Mouse (Mus musculus) frontal cortex, postnatal 10 days (tissue): ENCODE data around the gene 1700074P13Rik.
"Not testable (repeated sequence)": the region's sequence is repeated elsewhere in the genome, so short reads cannot be mapped to it uniquely, and the experiment has no call there.

Source experiments
- DNase-seq, 2 experiments: peaks; one replicate each; pipeline ENCODE4 v3.0.0; 2022; ENCODE audit warnings: low spot score in 2 of 2, mixed read lengths in 1 of 2

1700074P13Rik gene

GRCm38 (mm10) chr6:40940457-40940856, at the start of gene 1700074P13Rik:
1700074P13Rik (minus strand) TSS chr6:40940557.
- no peak for DNase-seq

GRCm38 (mm10) chr6:40964454-40964853, 24.1 kb upstream of the 1700074P13Rik start, which contains the start of gene 1810009J06Rik:
1810009J06Rik (plus strand) TSS chr6:40964754.
- DNase-seq = not testable (repeated sequence)

DNA sequence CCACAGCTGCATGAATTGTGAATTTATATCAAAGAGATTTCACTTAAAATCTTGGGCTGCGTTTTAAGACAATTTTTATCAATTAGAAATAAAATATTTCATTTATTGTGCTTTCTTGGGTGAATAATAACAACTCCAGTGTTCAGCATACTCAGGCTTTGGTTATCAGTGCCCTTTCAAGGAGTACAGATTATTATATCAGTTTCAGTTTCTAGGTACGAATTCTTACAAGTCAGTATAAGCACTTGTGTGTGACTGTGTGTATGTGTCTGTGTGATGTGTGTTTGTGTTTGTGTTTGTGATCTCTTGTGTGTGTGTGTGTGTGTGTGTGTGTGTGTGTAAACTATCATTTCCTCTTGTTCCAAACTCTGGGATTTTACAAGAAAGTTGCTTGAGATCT, 13.4 kb upstream of the 1700074P13Rik start:
- no peak for DNase-seq

DNA sequence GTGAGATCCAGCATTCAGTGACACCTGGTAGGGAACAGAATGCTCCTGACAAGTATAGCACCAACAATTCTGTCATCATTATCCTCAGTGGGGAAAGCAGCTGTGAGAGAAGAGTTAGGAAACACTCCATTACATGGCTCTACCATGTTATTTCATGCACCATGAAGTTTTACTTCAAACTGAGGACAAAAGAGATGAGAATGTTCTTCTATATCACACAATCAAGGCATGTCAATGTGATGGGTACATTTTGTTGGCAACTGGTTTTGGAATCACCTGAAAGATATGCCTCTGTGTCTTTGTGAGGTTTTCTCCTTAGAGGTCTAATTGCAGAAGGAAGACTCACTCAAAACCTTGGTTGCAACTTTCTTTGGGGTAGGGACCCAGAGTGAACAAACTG, 11.4 kb upstream of the 1700074P13Rik start, which contains the start of gene Gm4744:
TSS of gene Gm4744 (minus strand) at position 101 of the 400 bp plus-strand sequence.
- no peak for DNase-seq

GRCm38 (mm10) chr6:40919954-40920353, 20.4 kb downstream of the 1700074P13Rik start:
- no peak for DNase-seq

GRCm38 (mm10) chr6:40900287-40900686, 40.1 kb downstream of the 1700074P13Rik start, which contains the start of gene Prss58:
Prss58 (minus strand) TSS chr6:40900387.
- DNase-seq = no peak

DNA sequence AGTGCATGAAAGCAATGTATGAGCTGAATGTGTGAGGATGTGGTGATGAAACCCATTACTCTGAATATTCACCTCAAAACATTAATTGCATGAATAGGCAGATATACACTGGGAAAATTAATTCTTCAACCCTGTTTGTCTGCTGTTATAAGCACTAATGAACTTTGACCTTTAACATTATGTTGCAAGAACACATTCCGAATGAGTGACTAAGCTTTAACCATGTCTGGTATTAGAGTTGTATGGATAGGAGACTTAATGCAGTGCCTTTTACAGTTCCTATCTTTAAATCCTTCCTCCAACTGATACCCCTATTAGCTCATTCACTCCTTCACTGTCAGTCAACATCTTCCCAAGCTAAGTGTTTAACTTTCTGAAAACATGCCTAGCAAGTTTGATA, 45.6 kb downstream of the 1700074P13Rik start:
- no peak for DNase-seq

DNA sequence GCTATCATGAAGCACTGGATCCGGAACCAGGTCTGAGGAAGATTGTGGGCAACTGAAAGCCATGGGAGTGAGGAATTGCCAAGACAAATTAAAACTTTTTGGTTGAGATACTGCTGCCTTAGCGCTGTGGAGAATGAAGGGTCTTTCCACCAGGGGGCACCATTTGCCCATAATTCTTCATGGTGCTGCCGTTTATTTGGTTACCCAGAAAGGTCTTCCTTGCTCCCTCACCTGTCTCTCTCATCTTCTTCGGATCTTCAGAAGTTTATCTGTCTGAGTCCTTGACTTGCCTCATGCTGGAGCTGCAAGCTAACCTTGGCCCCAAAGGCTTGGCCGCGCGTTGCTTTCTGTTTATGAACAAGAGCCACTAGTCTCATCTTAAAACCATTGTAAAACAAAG, 46.8 kb downstream of the 1700074P13Rik start:
- no peak for DNase-seq

- DNase-seq = no peak
Measured at GRCm38 (mm10) chr6:40891754-40892153, 48.6 kb downstream of the 1700074P13Rik start.

DNA sequence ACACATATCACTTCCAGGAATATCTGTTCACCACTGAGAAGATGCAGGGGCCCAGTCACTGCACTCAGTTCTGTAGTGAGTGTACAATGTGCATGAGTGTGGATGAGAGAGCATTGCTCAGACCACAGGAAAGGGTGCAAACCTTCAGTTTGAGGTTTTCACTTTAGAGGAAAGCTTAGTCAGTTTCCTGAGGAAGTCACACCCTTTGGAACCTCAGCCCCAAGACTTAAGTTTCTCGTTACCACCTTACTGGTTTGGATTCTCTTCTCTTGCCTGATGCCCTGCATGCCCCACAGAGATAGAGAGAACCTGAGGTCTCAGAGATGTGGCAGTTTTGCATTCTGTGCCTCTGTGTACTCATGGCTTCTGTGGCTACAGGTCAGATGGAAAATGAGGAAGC, 49.4 kb downstream of the 1700074P13Rik start:
- no peak for DNase-seq

GRCm38 (mm10) chr6:40887394-40887793, 53.0 kb downstream of the 1700074P13Rik start, which contains the start of gene Moxd2:
Moxd2 (minus strand) TSS chr6:40887494.
- DNase-seq = no peak
